Mouse (Mus musculus): ENCODE measurements around the gene Tiam1.

DNA sequence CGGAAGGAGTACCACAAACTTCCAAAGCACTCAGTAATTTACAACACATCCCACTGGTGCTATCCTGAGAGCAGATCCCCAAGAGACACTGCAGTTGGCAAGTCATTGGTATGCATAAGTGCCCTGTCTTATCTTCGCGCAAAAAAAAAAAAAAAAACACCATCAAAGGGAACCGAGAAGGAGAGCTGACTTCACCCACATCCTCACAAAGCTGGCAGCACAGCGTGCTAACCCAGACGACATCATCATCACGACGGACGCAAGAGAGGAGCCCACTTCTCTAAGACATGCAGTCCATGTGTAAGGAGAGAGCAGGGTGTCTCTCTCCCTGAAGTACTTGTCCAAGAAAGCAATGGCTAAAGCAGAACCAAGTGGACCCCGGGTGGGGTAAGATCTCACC, 101.2 kb downstream of the Tiam1 start:
- TF ChIP-seq CTCF (IDR thresholded peaks at IDR 0.05; ENCODE audit: extremely low read depth, insufficient read length, insufficient replicate concordance, low read depth, low read length) (no peak), POLR2A (IDR thresholded peaks at IDR 0.05; ENCODE audit: low read depth, low read length) (no peak)

Data from small intestine, adult 2 months (tissue).